Mouse (Mus musculus) embryonic fibroblast, embryonic 13.5 days (primary cell): ENCODE results near the gene 6430628N08Rik.

Experiments
- CTCF ChIP-seq: IDR thresholded peaks from 2 replicates; pipeline ENCODE4 v1.5.1; 2011; ENCODE audit warnings: mild to moderate bottlenecking, control low read depth, low read length, moderate library complexity, borderline replicate concordance; ENCODE audit not compliant: insufficient read depth
- POLR2A ChIP-seq: IDR thresholded peaks from 2 replicates; pipeline ENCODE4 v1.6.1; 2011; ENCODE audit warnings: low read depth, mild to moderate bottlenecking, control low read depth, low read length, moderate library complexity

- TF ChIP-seq CTCF, result no peak
- no peak for TF ChIP-seq POLR2A
Measured at GRCm38 (mm10) chr4:115911586-115911985, 21.1 kb downstream of the 6430628N08Rik start.
